Mouse (Mus musculus) liver, embryonic 11.5 days (tissue): ENCODE data around the gene Lmo1. TPM values are rescaled to one million over a fixed set of nuclear protein-coding genes. Genes with fewer than 3 reads are reported as not detected.
"Not testable (repeated sequence)": the region's sequence is repeated elsewhere in the genome, so short reads cannot be mapped to it uniquely, and the experiment has no call there.

Experiments used
- ATAC-seq: fragments of 200-750 bp; cut with Nextera tagmentation; replicated peaks from 2 replicates; pipeline ENCODE4 v1.8.0; 2017; ENCODE audit warnings: moderate number of reproducible peaks, mild to moderate bottlenecking, moderate TSS enrichment, moderate library complexity; ENCODE audit not compliant: low FRiP score
- DNase-seq: peaks from one replicate; pipeline ENCODE4 v3.0.0-alpha.2; 2017; ENCODE audit warnings: low spot score
- H3K27ac ChIP-seq: fragments of 300-500 bp; sonication (generic); 2 replicates; pipeline ENCODE4 v1.5.1; 2014; ENCODE audit warnings: mild to moderate bottlenecking, low read depth, low read length, control low read depth
- H3K27me3 ChIP-seq: fragments of 300-500 bp; sonication (generic); replicated peaks from 2 replicates; pipeline ENCODE4 v1.6.1; 2014; ENCODE audit warnings: low read length, mixed read lengths; ENCODE audit not compliant: control insufficient read depth, insufficient read depth
- H3K36me3 ChIP-seq: fragments of 300-500 bp; sonication (generic); 2 replicates; pipeline ENCODE4 v1.6.1; 2014; ENCODE audit warnings: mild to moderate bottlenecking, low read length, moderate library complexity, mixed read lengths; ENCODE audit not compliant: control insufficient read depth, insufficient read depth
- H3K4me1 ChIP-seq: fragments of 300-500 bp; sonication (generic); replicated peaks from 2 replicates; pipeline ENCODE4 v1.6.1; 2014; ENCODE audit warnings: low read length, mixed read lengths; ENCODE audit not compliant: control insufficient read depth, insufficient read depth
- H3K4me2 ChIP-seq: fragments of 300-500 bp; sonication (generic); 2 replicates; pipeline ENCODE4 v1.6.1; 2014; ENCODE audit warnings: mild to moderate bottlenecking, control low read depth, moderate library complexity
- H3K4me3 ChIP-seq: fragments of 300-500 bp; sonication (generic); 2 replicates; pipeline ENCODE4 v1.5.1; 2014; ENCODE audit warnings: low read depth, low read length, control low read depth
- H3K9ac ChIP-seq: fragments of 300-500 bp; sonication (generic); 2 replicates; pipeline ENCODE4 v1.6.1; 2014; ENCODE audit warnings: low read depth, low read length, control low read depth
- H3K9me3 ChIP-seq: fragments of 300-500 bp; sonication (generic); 2 replicates; pipeline ENCODE4 v1.6.1; 2016; ENCODE audit warnings: low read length, inconsistent platforms, mixed read lengths; ENCODE audit not compliant: control insufficient read depth
- WGBS: fragments of 180-500 bp; shearing (Covaris S2); extraction: QIAGEN DNeasy Blood & Tissue Kit; methylation state at CpG from one replicate; pipeline ENCODE4 v1.1.7; 2014; 5-methylcytosine and 5-hydroxymethylcytosine counted together
- polyA plus RNA-seq: library from polyadenylated mRNA; unstranded; fragments of >200 nt; fragmentation: Nextera tagmentation; extraction: Ambion mirVana; gene quantifications from 2 replicates; pipeline ENCODE4 v1.2.1, GENCODE M21; 2014

Gene Lmo1
- polyA plus RNA-seq, 1 experiment from 2014 or later, result 5.3 TPM

DNA sequence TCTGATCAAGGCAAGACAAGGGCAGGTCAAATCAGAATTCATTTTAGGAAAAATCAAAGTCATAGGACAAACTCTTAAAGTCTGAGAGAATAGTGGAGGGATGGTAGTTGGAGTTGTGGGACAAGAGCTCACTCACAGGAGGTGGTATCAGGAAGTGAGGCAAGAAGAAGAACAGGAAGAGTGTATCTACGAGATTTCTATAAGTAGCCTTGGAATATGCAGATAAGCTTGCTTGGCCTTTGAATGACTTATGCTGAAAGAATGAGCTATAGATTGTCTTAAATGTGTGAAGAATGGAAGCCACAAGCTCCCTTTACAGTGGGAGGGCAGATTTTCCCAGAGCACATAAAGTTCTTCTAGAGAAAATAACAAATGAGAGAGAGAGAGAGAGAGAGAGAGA is 70.1 kb downstream of the Lmo1 start:
- DNase-seq (no peak), ATAC-seq (0 out of 2 replicates have a peak, but pooled peaks have one; percentile 30)
- no peak overlapping the region for H3K4me2 ChIP-seq
- H3K4me3 ChIP-seq, result no peak overlapping the region
- no peaks in the 10 kb centered on the region for H3K27me3 ChIP-seq
- no peak overlapping the region for H3K27ac ChIP-seq
- H3K36me3 ChIP-seq, result no peaks in the 10 kb centered on the region
- 27% methylated on average over 1 of the region's 1 CpGs for WGBS
- H3K9me3 ChIP-seq, result no peaks in the 10 kb centered on the region
- no peak overlapping the region for H3K9ac ChIP-seq
- peaks cover 4% of the 10 kb centered on the region; the same call in 1 of the 2 replicates for H3K4me1 ChIP-seq

DNA sequence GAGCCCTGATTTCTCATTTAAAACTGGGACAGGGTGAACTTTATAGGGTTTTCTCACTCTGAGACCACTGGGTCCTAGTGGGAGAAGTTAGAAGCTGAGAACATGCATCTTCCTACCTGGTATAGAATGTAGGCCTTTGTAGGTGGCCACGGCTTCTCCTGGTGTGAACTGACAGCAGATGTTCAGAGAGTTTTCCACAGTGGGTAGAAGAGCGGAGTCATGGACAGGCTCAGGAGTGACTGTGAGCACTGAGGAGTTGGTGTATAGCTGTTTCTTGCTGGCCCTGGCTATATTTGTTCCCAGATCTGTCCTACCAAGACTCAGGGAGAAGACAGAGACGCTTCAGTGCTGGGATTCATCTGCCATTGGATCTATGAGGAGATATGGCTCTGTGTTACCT is 73.8 kb downstream of the Lmo1 start:
- no peak for ATAC-seq
- H3K4me2 ChIP-seq, result no peak overlapping the region
- H3K36me3 ChIP-seq, result no peaks in the 10 kb centered on the region
- no peak overlapping the region for H3K4me3 ChIP-seq
- no peak overlapping the region for H3K27ac ChIP-seq
- H3K27me3 ChIP-seq, result no peaks in the 10 kb centered on the region
- H3K9me3 ChIP-seq, result no peaks in the 10 kb centered on the region
- no peaks in the 10 kb centered on the region for H3K4me1 ChIP-seq
- 81% methylated on average over 3 of the region's 3 CpGs for WGBS
- H3K9ac ChIP-seq, result no peak overlapping the region
- peak; percentile 9 for DNase-seq

DNA sequence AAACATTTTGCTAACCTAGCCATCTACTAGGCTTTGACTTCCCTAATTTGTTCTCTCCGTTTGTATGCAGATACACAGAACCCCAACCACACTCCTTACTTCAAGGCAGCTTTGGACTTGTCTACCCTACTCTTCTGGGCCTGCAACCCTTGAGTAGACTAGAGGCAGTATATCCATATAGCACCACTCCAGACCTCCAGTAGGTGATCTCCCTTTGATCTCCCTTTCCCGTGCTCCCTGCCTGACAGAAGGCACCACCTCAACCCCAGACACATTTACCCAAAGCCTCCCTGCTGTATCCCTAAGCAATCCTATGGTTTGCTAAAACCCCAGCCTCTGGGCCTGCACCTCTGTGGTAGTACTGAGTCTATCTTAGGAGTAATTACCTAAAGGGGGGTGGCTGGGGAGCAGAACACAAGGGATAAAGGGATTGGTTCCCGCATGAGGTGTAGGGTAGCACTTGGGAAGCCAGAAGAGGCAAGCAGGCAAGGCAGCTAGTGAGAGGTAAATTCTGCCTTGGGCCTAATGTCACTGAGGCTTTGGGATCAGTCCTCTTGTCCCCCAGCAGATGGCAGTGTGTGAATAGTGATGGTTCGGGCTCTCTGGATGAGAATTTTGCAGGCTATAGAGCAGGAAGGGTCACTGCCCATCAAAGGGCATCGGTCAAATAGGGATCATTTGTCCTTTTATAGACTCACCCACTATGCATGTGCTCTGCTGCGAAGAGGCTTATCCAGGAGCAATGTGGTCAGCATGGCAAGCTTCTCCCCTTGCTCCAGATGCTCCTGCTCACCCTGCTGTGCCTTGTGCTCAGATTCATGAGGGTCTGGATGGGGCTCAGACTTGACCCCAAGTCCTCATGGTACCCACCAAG is 76.6 kb downstream of the Lmo1 start:
- Histone ChIP-seq H3K4me2 (no peak overlapping the region), H3K9ac (no peak overlapping the region), H3K27ac (no peak overlapping the region), H3K9me3 (no peaks in the 10 kb centered on the region), H3K27me3 (no peaks in the 10 kb centered on the region), H3K4me1 (no peaks in the 10 kb centered on the region), H3K4me3 (no peak overlapping the region), H3K36me3 (no peaks in the 10 kb centered on the region)
- 27% methylated on average over 6 of the region's 6 CpGs for WGBS
- ATAC-seq (peak; percentile 64), DNase-seq (no peak)

DNA sequence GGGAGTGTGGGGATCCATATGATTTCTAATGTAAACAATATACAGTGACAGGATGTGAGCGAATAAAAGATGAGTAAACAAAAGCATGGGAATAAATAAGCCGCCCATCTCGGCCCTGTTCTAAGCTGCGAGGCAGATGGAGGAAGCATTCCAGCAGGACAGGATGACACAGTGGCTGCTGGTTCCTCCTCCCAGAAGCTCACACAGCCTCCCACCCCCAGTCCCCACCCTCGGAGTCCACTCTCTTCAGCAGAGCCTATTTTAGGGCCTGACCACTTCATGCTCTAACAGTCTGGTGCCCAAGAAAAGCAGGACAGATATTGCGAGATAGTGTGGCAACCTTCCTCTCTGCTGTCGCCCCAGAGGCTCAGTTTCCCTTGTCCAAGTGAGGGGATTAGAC is 77.8 kb downstream of the Lmo1 start:
- no peaks in the 10 kb centered on the region for H3K9me3 ChIP-seq
- ATAC-seq (no peak), DNase-seq (no peak)
- H3K27me3 ChIP-seq, result no peaks in the 10 kb centered on the region
- H3K4me1 ChIP-seq, result no peaks in the 10 kb centered on the region
- no peak overlapping the region for H3K4me2 ChIP-seq
- 69% methylated on average over 7 of the region's 7 CpGs for WGBS
- H3K36me3 ChIP-seq, result no peaks in the 10 kb centered on the region
- no peak overlapping the region for H3K27ac ChIP-seq
- no peak overlapping the region for H3K4me3 ChIP-seq
- no peak overlapping the region for H3K9ac ChIP-seq

DNA sequence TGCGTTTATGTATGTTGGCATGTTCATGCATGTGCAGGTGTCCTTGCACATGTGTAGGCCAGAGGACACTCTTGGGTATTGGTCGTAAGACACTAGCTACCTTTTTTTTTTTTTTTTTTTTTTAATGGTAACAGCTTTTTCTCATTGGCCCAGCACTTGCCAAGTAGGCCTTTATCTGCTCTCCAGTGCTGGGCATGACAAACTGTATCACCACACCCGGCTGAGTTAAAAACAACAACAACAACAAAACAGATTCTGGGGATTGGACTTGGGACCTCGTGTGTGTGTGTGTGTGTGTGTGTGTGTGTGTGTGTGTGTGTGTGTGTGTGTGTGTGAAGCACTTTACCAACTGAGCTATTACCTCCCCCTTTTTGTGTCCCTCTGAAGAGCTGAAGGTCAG is 78.4 kb downstream of the Lmo1 start:
- H3K27me3 ChIP-seq, result no peaks in the 10 kb centered on the region
- no peak overlapping the region for H3K4me2 ChIP-seq
- H3K4me1 ChIP-seq, result no peaks in the 10 kb centered on the region
- no peaks in the 10 kb centered on the region for H3K36me3 ChIP-seq
- no peak overlapping the region for H3K9ac ChIP-seq
- DNase-seq (no peak), ATAC-seq (no peak)
- no peak overlapping the region for H3K4me3 ChIP-seq
- no peak overlapping the region for H3K27ac ChIP-seq
- WGBS, result 69% methylated on average over 4 of the region's 4 CpGs
- H3K9me3 ChIP-seq, result no peaks in the 10 kb centered on the region

DNA sequence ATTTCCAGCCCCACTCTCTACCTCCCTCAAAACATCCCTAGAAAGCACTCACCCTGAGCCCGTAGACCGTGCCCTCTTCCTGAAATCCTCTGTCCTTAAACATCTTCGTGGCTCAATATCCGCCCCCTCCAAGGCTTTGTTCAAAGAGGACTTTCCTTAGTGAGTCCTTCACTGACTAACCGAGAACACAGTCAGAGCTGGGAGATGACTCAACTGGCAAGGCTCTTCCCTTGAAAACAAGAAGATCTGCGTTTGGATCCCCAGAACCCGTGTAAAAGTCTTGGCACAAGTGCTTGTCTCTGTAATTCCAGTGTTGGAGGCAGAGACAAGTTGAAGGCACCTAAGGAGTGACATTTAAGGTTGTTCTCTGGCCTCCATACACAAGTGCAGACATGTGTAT is 80.7 kb downstream of the Lmo1 start:
- no peak overlapping the region for H3K4me2 ChIP-seq
- no peaks in the 10 kb centered on the region for H3K4me1 ChIP-seq
- ATAC-seq, result no peak
- no peaks in the 10 kb centered on the region for H3K9me3 ChIP-seq
- DNase-seq, result no peak
- WGBS, result no CpG with 5 or more reads among the region's 7 CpGs
- H3K9ac ChIP-seq, result no peak overlapping the region
- H3K27ac ChIP-seq, result no peak overlapping the region
- H3K27me3 ChIP-seq, result no peaks in the 10 kb centered on the region
- H3K36me3 ChIP-seq, result no peaks in the 10 kb centered on the region
- no peak overlapping the region for H3K4me3 ChIP-seq

DNA sequence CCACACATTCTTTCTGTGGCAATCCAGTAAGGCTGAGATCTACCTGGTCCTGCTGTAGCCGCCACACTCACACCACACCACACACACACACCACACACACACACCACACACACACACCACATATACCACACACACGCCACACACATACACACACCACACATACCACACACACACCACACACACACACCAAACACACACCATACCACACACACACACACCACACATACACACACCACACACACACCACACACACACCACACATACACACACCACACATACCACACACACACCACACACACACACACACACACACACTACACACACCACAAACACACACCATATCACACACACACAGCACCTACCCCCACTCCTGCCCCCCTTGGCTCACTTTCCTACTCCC is 83.7 kb downstream of the Lmo1 start:
- H3K4me3 ChIP-seq, H3K9me3 ChIP-seq, DNase-seq, H3K27me3 ChIP-seq, H3K36me3 ChIP-seq, H3K9ac ChIP-seq, ATAC-seq, H3K4me1 ChIP-seq, H3K4me2 ChIP-seq, H3K27ac ChIP-seq: not testable (repeated sequence)
- no CpG with 5 or more reads among the region's 2 CpGs for WGBS
